Mouse (Mus musculus) testis, adult 2 months (tissue): ENCODE results near the gene Cadm2. TPM values are rescaled to one million over a fixed set of nuclear protein-coding genes. Genes with fewer than 3 reads are reported as not detected.

ENCODE experiments used
- H3K27ac ChIP-seq: fragments of 200-500 bp; 2 replicates; pipeline ENCODE4 v1.5.1; 2012; ENCODE audit warnings: low read depth, low read length; ENCODE audit not compliant: control insufficient read depth, insufficient read depth
- H3K27me3 ChIP-seq: fragments of 200-500 bp; 2 replicates; pipeline ENCODE4 v1.6.1; 2012; ENCODE audit warnings: mild to moderate bottlenecking, low read length, moderate library complexity; ENCODE audit not compliant: control insufficient read depth, insufficient read depth
- H3K36me3 ChIP-seq: fragments of 200-500 bp; 2 replicates; pipeline ENCODE4 v1.6.1; 2012; ENCODE audit warnings: mild to moderate bottlenecking, low read length; ENCODE audit not compliant: control insufficient read depth, insufficient read depth
- H3K4me1 ChIP-seq: fragments of 200-500 bp; 2 replicates; pipeline ENCODE4 v1.6.1; 2012; ENCODE audit warnings: low read length; ENCODE audit not compliant: control insufficient read depth, insufficient read depth
- H3K4me3 ChIP-seq: fragments of 200-500 bp; 2 replicates; pipeline ENCODE4 v1.5.1; 2012; ENCODE audit warnings: low read depth, mild to moderate bottlenecking, low read length, moderate library complexity, mixed read lengths; ENCODE audit not compliant: control insufficient read depth
- CTCF ChIP-seq: fragments of 200-500 bp; IDR thresholded peaks from 2 replicates; pipeline ENCODE4 v1.5.1; 2012; ENCODE audit warnings: low read depth, mild to moderate bottlenecking, inconsistent platforms, low read length, moderate library complexity; ENCODE audit not compliant: control insufficient read depth, insufficient read depth, insufficient replicate concordance
- POLR2A ChIP-seq: fragments of 200-500 bp; IDR thresholded peaks from 2 replicates; pipeline ENCODE4 v1.6.1; 2012; ENCODE audit warnings: low read depth, mild to moderate bottlenecking, inconsistent platforms, low read length, moderate library complexity; ENCODE audit not compliant: control insufficient read depth
- polyA plus RNA-seq: library from polyadenylated mRNA; depleted of rRNA; stranded (reverse); fragments of >200 nt; gene quantifications from 2 replicates; pipeline ENCODE4 v1.2.3, GENCODE M21; 2012

Cadm2 gene
- polyA plus RNA-seq, 1 experiment: 3.3 TPM

- Histone ChIP-seq H3K27ac (no peak overlapping the region), H3K4me3 (no peak overlapping the region), H3K36me3 (no peaks in the 10 kb centered on the region), H3K27me3 (no peaks in the 10 kb centered on the region), H3K4me1 (no peaks in the 10 kb centered on the region)
- TF ChIP-seq POLR2A (no peak), CTCF (no peak)
These were observed 394.0 kb downstream of the Cadm2 start for GRCm38 (mm10) chr16:67226696-67227095.

GRCm38 (mm10) chr16:67203329-67203728 lies 417.4 kb downstream of the Cadm2 start:
- TF ChIP-seq CTCF (no peak), POLR2A (no peak)
- no peaks in the 10 kb centered on the region for H3K4me1 ChIP-seq
- H3K27ac ChIP-seq: no peak overlapping the region
- H3K4me3 ChIP-seq: no peak overlapping the region
- no peaks in the 10 kb centered on the region for H3K27me3 ChIP-seq
- no peaks in the 10 kb centered on the region for H3K36me3 ChIP-seq

GRCm38 (mm10) chr16:67192852-67193415 lies 427.8 kb downstream of the Cadm2 start:
- Histone ChIP-seq H3K27me3 (no peaks in the 10 kb centered on the region), H3K27ac (no peak overlapping the region), H3K4me1 (no peaks in the 10 kb centered on the region), H3K36me3 (no peaks in the 10 kb centered on the region), H3K4me3 (no peak overlapping the region)
- TF ChIP-seq CTCF (no peak), POLR2A (no peak)

GRCm38 (mm10) chr16:67192395-67192794 lies 428.3 kb downstream of the Cadm2 start:
- Histone ChIP-seq H3K27me3 (no peaks in the 10 kb centered on the region), H3K27ac (no peak overlapping the region), H3K4me1 (no peaks in the 10 kb centered on the region), H3K4me3 (no peak overlapping the region), H3K36me3 (no peaks in the 10 kb centered on the region)
- TF ChIP-seq POLR2A (no peak), CTCF (no peak)

- H3K4me1 ChIP-seq: no peaks in the 10 kb centered on the region
- no peaks in the 10 kb centered on the region for H3K27me3 ChIP-seq
- no peaks in the 10 kb centered on the region for H3K36me3 ChIP-seq
- H3K4me3 ChIP-seq: no peak overlapping the region
- no peak for TF ChIP-seq POLR2A
- TF ChIP-seq CTCF: no peak
- H3K27ac ChIP-seq: no peak overlapping the region
These were observed 434.4 kb downstream of the Cadm2 start for GRCm38 (mm10) chr16:67186322-67186721.

- Histone ChIP-seq H3K27me3 (no peaks in the 10 kb centered on the region), H3K36me3 (no peaks in the 10 kb centered on the region), H3K4me1 (no peaks in the 10 kb centered on the region), H3K27ac (no peak overlapping the region), H3K4me3 (no peak overlapping the region)
- TF ChIP-seq CTCF (no peak), POLR2A (no peak)
These were observed 437.8 kb downstream of the Cadm2 start for GRCm38 (mm10) chr16:67182958-67183357.

GRCm38 (mm10) chr16:67175386-67175785 lies 445.3 kb downstream of the Cadm2 start:
- TF ChIP-seq POLR2A: no peak
- no peak for TF ChIP-seq CTCF
- Histone ChIP-seq H3K4me3 (no peak overlapping the region), H3K4me1 (no peaks in the 10 kb centered on the region), H3K27me3 (no peaks in the 10 kb centered on the region), H3K36me3 (no peaks in the 10 kb centered on the region), H3K27ac (no peak overlapping the region)

GRCm38 (mm10) chr16:67162211-67162790 lies 458.4 kb downstream of the Cadm2 start:
- TF ChIP-seq POLR2A (no peak), CTCF (no peak)
- no peaks in the 10 kb centered on the region for H3K27me3 ChIP-seq
- no peaks in the 10 kb centered on the region for H3K4me1 ChIP-seq
- no peak overlapping the region for H3K27ac ChIP-seq
- H3K36me3 ChIP-seq: no peaks in the 10 kb centered on the region
- H3K4me3 ChIP-seq: no peak overlapping the region

GRCm38 (mm10) chr16:67124811-67125210 lies 495.9 kb downstream of the Cadm2 start:
- Histone ChIP-seq H3K27me3 (no peaks in the 10 kb centered on the region), H3K36me3 (no peaks in the 10 kb centered on the region), H3K27ac (no peak overlapping the region), H3K4me3 (no peak overlapping the region), H3K4me1 (no peaks in the 10 kb centered on the region)
- TF ChIP-seq POLR2A (no peak), CTCF (no peak)
